Mouse (Mus musculus) testis, postnatal 14 days (tissue): Measurements from ENCODE around the gene Ttc28.

Source experiments
- DNase-seq: peaks from one replicate; pipeline ENCODE4 v3.0.0; 2021; ENCODE audit warnings: low spot score

Ttc28 gene

DNA sequence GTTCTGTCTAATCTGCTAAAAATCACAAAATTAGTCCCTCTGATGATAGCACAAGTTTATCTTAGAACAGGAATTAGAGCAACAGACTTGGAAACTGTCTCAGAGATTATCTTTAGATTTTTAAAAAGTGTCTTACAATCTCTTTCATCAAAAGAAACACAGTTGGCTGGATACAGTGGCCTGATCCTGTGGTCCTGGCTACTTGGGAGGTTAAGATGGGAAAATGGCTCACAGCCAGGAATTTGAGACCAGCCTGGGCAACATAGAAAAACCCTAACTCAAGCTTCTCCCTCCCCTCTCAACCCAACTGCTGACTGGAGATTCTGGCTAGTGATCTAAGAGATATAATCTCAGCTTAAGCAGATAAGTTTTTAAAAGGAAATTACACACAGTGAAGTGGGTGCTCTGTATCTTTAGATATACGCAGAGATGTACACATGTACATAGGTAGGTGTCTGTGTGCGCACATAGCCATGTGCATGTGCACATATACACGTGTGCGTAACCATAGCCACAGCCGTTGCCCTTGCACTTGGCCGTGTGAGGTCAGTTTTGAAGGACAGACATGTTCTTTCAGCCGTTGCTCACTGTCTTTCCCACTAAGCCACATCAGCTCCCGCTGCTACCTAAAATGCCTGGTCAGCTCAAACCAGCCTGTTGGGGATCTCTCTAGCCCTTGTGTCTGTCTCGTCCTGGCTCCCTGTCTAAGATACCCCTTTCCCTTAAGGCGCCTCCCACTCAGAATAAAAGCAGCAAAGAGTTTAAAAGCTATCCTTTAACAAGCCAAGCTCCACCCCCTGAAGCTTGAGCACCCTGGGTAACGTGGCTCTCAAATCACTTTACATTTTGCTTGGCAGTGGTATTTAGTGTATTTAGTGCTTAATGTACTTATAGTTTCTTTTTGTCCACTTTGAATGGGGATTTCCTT lies 217.9 kb downstream of the Ttc28 start:
- no peak for DNase-seq

DNA sequence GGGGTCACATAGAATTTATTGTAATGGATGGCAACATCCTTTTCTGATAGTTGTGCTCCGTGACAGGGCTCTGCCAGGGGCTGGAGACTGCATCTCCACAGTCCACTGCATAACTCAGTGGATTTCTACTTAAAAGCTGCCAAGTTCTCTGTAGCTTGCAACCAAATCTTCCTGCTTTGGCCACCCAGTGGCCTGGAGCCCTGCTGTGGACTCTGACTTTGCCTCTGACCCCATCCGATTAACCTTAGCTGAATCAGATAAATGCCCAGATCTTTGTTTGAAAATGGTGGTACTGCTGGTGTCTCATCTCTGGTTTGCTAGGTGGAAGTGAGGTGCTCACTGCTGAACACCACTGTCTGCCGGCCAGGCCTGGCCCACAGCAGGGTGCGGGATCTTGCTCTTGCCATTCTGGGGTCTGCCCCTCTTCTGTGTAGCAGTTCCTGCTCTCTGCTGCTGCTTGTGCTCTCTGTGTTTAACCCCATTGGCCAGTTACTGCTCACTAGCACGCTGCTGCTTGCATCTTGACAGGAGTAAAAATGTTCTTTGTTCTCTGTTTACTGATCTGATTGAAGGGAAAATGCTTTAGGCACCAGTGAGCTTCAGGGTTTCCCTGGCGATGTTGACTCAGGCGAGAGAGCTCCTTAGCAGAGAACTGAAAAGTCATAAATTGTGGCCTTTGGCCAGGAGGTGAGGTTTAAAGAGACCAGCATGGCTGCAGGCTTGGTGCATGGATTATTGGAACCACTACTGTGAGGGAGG lies 219.1 kb downstream of the Ttc28 start:
- DNase-seq = no peak

DNA sequence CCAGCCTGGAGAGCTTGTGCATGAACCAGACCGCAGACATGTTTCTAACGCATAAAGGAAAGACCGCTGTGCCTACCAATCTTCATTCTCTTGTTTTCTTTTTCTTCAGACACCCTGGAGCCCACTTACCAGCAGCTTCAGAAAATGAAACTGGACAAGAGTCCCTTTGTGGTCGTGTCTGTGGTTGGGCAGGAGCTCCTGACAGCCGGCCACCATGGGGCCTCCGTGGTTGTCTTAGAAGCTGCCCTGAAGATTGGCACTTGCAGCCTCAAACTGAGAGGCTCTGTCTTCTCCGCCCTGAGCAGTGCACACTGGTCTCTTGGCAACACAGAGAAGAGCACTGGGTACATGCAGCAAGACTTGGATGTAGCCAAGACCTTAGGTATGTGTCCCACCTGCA lies 221.0 kb downstream of the Ttc28 start:
- DNase-seq = no peak

DNA sequence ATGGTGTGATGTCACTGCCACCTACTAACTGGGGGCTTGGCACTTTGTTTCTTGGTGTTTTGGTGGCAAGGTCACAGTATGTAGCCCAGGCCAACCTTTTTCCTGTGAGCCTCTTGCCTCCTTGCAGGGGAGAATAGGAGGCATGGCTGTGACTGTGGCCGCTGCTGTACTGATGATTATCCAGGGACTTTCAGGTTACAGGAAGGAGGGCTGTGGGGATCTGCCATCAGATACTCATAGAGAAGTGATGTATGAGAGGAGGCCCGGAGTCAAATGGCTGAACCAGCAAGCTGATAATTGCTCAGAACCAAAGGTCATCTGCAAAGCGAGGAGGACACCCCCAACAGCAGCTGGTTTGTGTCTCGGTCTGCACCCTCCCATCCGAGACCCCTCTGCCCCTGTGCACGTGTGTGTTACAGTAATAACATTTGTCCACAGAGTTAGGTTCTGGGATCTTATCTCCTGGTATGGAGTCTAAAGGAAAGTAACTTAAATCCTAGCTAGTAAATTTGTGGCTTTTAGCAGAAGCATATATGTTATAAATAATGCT lies 221.9 kb downstream of the Ttc28 start:
- DNase-seq = no peak

DNA sequence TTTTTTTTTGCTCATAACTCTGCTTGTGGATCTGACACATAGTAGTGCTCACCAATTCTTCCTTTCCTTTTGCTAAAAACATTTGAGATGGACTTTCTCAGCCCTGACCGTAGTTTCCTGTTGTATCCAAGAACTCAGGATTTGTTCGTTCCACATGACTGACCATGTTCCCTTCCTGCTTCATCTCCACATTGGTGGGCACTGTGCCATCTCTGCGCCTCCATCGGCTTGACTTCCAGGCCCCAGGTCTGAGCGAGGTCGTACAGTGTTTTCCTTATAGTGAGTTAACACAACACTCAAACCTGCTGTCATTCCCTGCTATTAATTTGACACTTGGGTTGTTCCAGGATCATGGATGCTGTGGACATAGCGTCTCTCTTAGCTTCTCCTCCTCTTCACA lies 225.2 kb downstream of the Ttc28 start:
- no peak for DNase-seq

DNA sequence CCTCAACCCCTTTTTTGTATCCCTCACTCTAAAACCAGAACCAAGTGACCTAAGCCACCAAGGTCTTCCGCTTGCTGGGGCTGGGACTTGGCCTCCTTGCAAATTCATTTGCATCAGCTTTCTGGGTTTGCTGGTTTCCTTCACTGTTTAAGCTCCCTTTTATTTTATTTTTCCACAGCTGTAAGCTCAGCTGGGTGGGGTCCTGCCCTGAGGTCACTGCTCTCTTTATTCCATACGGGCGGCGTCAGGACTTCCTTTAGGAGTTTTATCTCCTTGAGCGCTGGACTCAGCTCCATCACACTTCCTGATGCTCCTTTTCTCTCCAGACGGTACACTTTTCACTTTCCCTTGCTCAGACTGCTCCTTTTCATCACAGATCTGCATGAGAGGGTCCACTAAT lies 231.8 kb downstream of the Ttc28 start:
- DNase-seq = no peak

DNA sequence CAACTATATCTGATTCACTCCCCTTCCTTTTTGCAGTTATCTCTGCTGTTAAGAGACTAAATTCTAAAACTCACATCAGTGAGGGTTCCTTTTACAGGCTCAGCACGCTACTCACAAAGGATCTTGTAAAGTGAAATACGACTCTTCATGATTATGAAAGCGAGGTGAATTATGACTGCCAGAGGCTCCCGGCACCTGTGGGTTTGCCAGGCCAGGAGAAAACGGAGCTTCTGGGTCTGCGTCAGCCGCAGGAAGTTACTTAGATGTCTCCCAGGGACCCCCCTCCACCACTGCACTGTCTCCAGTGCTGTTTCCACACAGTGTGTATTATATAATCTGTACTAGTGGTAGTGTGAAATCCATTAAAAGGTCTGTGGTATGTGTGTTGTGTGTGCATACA lies 233.6 kb downstream of the Ttc28 start:
- DNase-seq = no peak

DNA sequence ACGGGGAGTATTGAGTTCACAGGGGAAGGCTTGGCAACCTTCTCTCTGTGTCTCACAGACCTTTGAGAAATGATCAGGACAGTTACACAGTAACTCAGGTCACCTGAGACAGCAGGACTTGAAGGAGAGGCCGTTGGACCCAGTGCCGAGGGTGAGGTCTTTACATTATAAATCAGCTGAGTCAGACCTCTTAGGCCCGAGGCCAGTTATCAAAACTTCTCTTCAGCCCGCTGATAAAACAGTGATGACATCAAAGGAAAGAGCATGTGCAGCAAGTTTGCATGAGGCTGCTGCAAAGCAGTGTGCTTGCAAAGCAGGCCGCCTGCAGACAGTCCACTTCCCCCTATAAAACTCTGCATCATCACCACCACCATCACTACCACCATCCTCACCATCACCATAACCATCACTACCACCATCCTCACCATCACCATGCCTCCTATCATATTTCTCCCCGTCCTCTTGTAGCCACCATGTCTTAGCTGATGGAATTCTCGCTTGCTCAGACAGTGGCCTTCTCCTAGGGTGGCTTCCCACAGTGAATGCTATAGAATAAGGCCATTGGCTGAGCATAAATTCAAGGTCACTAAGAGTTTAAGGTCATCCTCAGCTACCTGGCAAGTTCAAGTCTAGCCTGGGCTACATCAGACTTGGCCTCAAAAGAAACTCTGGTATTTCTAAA lies 234.2 kb downstream of the Ttc28 start:
- DNase-seq = no peak

DNA sequence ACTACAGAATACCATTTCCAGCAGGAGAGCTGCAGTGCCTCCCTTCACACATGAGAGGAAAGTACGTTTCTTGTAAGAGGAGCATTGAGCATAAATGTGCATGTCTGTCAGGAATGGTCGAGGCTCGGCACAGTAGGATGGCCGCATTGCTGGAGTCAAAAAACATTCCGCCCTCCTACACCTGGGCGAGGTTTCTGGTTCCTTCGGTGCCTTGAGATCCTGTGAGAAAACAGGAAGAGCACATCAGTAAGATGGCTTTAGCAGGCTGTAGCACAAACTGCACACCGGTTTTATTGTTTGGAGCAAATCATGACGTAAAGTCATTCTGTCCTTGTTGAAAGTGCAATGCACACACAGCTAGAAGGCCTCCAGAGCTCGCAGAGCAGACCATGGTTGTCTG lies 235.0 kb downstream of the Ttc28 start:
- no peak for DNase-seq

DNA sequence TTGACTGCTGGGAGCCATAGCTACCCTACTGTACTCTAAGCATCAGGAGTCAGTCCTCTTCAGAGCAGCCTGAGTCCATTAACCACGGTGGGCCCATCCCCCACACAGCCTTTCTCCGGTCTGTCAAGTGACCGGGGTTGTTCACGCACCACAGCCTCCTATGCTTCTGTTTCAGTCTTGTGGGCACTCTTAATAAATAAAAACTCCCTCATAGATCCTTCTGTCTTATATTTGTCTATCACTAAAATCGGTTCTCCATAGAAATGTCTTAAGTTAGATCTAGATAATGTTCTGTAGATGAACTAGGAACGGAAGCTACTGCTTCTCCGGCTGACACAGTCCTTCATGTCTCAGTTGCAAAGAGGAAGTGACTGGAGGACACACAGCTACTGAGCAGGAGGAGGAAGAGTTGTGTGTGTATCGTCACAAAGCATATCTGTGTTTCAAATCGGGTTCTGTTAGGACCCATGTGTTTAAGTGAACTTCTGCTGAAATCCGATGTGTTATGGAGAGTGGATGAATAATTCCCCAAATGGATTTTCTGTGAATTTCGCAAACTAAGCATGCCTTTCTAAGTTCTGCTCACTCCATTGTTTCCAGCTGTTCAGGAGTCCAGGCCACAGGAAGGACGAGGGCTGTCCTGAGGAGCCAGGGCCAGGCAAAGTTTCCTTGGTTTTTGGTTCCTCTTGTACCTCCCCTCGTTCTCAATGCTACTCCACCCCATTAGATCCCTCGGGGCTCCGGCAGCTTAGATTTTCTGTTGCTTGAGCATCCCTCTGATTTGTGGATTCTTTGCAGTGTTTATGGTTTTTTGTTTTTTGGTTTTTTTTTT lies 236.1 kb downstream of the Ttc28 start:
- no peak for DNase-seq

DNA sequence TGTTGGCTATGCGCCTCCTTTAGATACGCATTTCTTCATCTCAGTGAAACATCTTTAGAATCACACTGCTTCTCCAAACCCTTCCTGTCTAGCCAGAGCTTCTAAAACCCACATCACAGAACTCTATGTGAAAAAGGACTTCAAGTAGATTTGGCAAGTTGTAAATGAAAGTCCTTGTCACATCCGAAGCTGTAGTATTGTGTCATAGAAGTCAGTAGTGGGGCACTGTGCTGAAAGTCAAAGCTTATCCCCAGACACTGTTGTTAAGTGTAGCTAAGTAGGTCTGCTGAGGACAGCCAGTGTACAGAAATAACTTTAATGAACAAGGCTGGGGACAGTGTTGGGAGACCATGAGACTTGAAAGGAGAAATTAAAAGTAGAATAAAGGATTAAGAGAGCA lies 240.2 kb downstream of the Ttc28 start:
- no peak for DNase-seq

DNA sequence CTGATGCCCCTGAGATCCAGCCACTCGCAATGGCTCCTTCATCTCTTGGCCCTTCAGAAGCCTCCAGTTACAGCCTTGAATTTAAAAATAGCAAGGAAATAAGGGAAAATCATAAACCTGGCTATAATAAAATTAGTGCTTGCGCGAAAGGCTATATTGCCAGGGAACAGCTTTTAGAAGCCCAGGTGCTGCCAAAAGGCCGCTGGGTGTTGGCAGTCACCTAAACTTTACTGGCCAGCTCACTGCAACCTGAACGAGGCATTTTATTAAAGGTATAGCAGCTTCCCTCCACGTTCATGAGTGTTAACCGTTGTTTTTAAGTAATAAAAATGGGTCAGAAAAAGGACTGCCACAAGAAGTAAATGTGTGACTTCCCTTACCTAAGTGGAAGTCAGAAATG lies 240.7 kb downstream of the Ttc28 start:
- no peak for DNase-seq

DNA sequence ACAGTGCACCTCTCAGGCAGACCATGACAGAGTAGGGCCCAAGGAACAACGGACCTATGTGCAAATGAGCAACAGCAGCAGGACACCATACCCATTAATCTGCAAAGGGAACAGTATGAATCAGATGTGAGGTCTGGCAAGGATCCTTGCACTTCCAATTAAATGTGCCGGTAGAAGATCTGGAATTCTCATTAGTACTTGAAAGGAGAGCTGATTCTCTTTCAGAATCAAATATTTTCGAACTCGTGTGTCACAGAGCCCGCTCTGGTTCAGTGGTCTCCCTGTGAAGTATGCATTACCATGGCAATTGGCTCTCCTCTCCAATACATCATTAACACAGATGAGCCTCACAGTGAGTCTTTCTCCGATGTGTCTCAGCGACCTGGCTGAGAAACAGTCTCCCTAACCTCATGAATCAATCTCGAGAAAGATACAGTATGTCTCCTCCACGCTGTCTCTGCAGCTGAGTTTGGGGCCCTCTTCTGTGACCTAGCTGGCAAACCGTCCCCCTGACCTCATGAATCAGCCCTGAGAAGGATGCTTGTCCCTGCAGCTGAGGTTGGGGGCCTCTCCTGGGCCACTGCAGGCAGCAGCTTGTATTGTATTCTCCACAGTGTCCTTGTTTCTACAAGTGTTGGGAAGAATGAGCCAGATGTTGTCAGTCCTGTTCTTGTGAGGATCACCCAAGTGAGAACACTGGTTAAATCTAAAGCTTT lies 241.3 kb downstream of the Ttc28 start:
- DNase-seq = no peak

DNA sequence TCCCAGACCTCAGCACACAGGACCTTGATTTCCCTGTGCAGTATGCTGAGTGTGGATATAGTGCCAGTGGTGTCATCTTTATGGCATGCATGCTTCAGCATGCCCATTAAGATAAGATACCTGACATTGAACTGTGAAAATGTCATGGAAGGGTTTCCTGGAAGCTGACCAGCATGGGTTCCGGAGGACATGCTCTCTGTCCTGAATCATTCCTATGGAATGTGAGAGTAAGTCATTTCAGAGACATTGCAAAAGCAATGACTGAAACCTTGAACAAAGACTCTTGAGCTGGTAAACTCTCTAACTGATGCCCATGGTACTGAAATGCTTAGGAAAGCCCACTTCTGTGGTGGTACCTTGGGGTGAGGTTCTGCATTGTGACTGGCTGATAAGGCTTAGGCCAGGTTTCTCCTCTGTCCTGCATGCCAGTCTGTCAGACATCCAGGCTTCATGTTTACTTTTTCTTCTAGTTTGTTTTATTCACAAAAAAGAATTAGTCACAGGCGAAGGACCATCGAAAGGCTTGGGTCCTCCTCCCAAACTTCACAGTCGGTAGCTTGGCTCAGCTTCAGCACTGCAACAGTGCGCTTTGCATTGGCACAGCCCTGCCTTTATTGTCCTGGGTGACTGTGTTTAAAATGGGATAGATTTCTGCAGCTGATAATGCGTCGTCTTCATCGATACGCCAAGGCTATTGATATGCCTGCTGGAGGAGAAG lies 242.9 kb downstream of the Ttc28 start:
- DNase-seq = no peak

DNA sequence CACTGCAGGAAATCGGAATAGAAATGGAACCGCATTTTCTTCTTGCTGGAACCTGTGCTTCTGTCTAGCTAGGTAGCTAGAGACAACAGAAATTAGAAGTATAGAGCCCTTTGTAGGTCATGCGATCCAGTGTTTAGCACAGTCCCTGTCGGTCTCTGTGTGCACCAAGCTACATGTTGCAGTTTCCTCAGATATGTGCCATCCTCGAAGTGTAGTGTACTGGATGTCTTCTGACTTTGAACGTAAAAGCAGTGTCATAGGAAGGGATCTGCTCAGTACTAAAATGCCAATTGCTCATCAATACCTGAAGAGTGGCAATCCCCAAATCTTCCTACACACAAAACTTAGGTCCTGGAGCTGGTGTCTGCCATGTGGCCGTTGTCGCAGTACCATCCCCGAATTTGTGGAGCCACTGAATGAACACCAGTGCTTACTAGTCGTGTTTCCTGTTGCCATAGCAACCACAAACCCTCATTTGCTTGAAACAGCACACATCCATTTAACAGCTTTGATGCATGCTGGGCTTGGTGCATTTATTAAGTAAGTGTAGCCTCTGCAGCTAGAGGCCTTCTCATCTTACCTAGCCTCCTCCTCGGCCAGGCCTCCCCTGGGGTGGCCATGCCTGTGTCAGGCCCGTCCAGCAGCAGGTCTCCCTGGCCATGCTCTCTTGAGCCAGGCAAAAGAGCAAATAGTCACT lies 243.6 kb downstream of the Ttc28 start:
- DNase-seq = no peak

DNA sequence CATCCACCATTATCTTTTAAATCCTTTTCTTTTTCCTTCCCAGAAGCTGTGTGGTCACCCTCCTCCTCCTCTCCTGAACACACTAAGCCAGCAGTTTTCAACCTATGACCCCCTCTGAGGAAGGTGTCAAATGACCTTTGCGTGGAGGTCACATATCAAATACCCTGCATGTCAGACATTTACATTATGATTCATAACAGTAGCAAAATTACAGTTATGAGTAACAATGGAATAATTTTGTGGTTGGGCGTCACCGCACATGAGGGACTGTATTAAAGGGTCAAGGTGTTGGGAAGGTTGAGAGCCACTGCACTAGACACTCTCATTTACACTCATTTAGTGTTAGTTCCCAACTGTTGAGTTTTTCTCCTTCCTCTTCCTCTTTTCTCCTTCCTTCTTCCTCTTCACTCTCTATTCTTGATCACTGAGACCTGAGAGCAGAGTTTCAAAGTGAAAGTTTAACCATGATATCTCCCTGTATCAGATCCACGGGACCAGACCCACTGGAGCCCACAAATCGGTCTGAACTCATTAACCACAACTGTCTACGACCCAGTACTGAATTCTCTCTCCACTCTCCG lies 245.1 kb downstream of the Ttc28 start:
- DNase-seq = no peak

DNA sequence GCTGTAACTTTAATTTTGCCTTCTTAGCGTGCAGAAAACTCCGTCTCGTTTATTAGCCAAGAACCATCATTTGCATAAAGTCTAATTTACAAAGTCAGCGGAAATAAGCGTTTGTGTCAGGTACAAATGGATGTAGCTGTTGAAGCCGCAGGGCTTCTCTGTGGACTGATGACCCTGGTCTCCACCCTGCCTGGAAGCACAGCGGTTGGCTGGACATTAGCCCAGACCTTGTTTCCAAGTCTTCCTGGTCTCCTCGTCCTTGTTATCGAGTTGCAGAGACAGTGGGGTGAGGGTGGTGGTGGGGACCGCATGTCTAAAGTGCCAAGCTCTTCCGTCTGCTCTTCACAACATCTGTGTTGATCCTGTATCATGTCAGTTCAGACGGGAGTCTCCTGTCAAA lies 246.1 kb downstream of the Ttc28 start:
- no peak for DNase-seq

DNA sequence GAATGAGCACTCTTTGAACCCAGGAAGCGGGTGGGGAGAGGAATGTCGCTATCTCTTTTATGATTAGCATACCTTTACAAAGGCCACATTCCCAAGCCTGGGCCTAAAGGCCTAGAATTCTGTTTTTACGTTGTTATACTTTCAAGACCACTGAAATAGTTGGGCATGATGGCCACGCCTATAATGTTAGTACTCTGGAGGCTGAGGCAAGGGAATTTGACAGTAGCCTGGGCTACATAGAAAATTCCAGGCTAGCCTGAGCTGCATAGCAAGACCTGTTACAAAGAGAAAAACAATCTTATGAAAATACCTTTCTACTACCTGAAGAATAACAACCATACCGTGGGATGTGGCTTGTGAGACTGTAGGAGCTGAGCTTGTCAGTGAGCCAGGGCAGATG lies 248.2 kb downstream of the Ttc28 start:
- DNase-seq = no peak

DNA sequence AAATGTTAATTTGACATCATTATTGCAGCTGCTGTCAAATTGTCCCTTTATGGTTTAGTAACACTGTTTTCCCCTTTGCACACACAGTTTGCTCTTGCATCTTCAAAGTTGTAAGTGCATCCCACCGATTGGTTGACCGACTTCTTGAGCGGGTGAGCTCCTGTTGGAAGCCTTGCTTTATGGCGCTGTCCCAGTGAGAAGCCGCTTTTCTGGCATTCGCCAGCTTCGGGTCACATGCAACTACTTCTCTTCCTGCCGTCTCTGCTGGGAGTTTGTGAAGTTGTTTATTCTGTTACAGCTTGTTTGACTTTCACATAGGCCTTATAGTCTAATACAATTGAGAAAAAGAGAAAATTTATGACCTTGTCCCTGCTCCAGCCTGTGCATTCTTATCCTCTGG lies 250.5 kb downstream of the Ttc28 start:
- no peak for DNase-seq
